Mouse (Mus musculus): ENCODE measurements around the gene Scmh1. TPM values are rescaled to one million over a fixed set of nuclear protein-coding genes. Genes with fewer than 3 reads are reported as not detected.
"Not testable (repeated sequence)": the region's sequence is repeated elsewhere in the genome, so short reads cannot be mapped to it uniquely, and the experiment has no call there.

Scmh1 gene
- total RNA-seq (2021): 10 to 100 TPM; 75.6 to 78.5 TPM
- long read RNA-seq, transcript Scmh1-201 (17 exons, 3,353 nt): major isoform, 5 of 35 reads
- long read RNA-seq, partial matches to known transcripts: 9 of 35 reads
- long read RNA-seq, other reads (novel, unspliced or antisense): 19 of 35 reads

- DNase-seq (ENCODE audit: low spot score in 2 of 2): peak; percentile 47 to 52
Measured at GRCm38 (mm10) chr4:120405144-120405805, at the start of gene Scmh1. TSS of gene Scmh1 (plus strand) at chr4:120405281.

- no peak for DNase-seq (ENCODE audit: low spot score in 2 of 2)
Measured at GRCm38 (mm10) chr4:120360011-120360521, 45.0 kb upstream of the Scmh1 start.

- DNase-seq (ENCODE audit: low spot score in 2 of 2): peak in 1 of 2 experiments; percentile 68
Measured at GRCm38 (mm10) chr4:120364729-120365128, 40.4 kb upstream of the Scmh1 start.

GRCm38 (mm10) chr4:120365456-120365855 is 39.6 kb upstream of the Scmh1 start:
- no peak for DNase-seq (ENCODE audit: low spot score in 2 of 2)

- no peak for DNase-seq (ENCODE audit: low spot score in 2 of 2)
Measured at GRCm38 (mm10) chr4:120368031-120368430, 37.0 kb upstream of the Scmh1 start.

GRCm38 (mm10) chr4:120368663-120369062 is 36.4 kb upstream of the Scmh1 start:
- peak; percentile 56 to 81 for DNase-seq (ENCODE audit: low spot score in 2 of 2)

GRCm38 (mm10) chr4:120369156-120369555 is 35.9 kb upstream of the Scmh1 start:
- no peak for DNase-seq (ENCODE audit: low spot score in 2 of 2)

GRCm38 (mm10) chr4:120369861-120370366 is 35.2 kb upstream of the Scmh1 start:
- DNase-seq (ENCODE audit: low spot score in 2 of 2): no peak

GRCm38 (mm10) chr4:120372838-120373237 is 32.2 kb upstream of the Scmh1 start:
- no peak for DNase-seq (ENCODE audit: low spot score in 2 of 2)

GRCm38 (mm10) chr4:120373813-120374212 is 31.3 kb upstream of the Scmh1 start:
- no peak for DNase-seq (ENCODE audit: low spot score in 2 of 2)

GRCm38 (mm10) chr4:120380811-120381391 is 24.2 kb upstream of the Scmh1 start:
- DNase-seq (ENCODE audit: low spot score in 2 of 2): peak; percentile 63 to 84

- no peak for DNase-seq (ENCODE audit: low spot score in 2 of 2)
Measured at GRCm38 (mm10) chr4:120385496-120385895, 19.6 kb upstream of the Scmh1 start.

- DNase-seq (ENCODE audit: low spot score in 2 of 2): peak in 1 of 2 experiments; percentile 74
Measured at GRCm38 (mm10) chr4:120387496-120387895, 17.6 kb upstream of the Scmh1 start.

GRCm38 (mm10) chr4:120387968-120388367 is 17.1 kb upstream of the Scmh1 start:
- no peak for DNase-seq (ENCODE audit: low spot score in 2 of 2)

GRCm38 (mm10) chr4:120388998-120389542 is 16.0 kb upstream of the Scmh1 start:
- no peak for DNase-seq (ENCODE audit: low spot score in 2 of 2)

GRCm38 (mm10) chr4:120389546-120389945 is 15.5 kb upstream of the Scmh1 start:
- DNase-seq (ENCODE audit: low spot score in 2 of 2): no peak

- DNase-seq (ENCODE audit: low spot score in 2 of 2): no peak
Measured at GRCm38 (mm10) chr4:120391591-120391990, 13.5 kb upstream of the Scmh1 start.

- DNase-seq (ENCODE audit: low spot score in 2 of 2): no peak
Measured at GRCm38 (mm10) chr4:120392341-120392740, 12.7 kb upstream of the Scmh1 start.

- no peak for DNase-seq (ENCODE audit: low spot score in 2 of 2)
Measured at GRCm38 (mm10) chr4:120392748-120393147, 12.3 kb upstream of the Scmh1 start.

GRCm38 (mm10) chr4:120400251-120400650 is 4.8 kb upstream of the Scmh1 start:
- DNase-seq (ENCODE audit: low spot score in 2 of 2): no peak

- DNase-seq (ENCODE audit: low spot score in 2 of 2): not testable (repeated sequence)
Measured at GRCm38 (mm10) chr4:120402105-120402504, 3.0 kb upstream of the Scmh1 start.

GRCm38 (mm10) chr4:120404247-120404646 is 834 bp upstream of the Scmh1 start:
- no peak for DNase-seq (ENCODE audit: low spot score in 2 of 2)

Data from layer of hippocampus, adult 18-20 months (tissue).